Mouse (Mus musculus): ENCODE results near the gene Senp5. TPM values are rescaled to one million over a fixed set of nuclear protein-coding genes. Genes with fewer than 3 reads are reported as not detected.
A peak's percentile ranks its signal among the peaks of the same experiment; 100 is the strongest.
"Not testable (repeated sequence)": the region's sequence is repeated elsewhere in the genome, so short reads cannot be mapped to it uniquely, and the experiment has no call there.

Gene Senp5
- total and polyA plus RNA-seq, 2 experiments from 2014 or later: 6.1 to 16.6 TPM

DNA sequence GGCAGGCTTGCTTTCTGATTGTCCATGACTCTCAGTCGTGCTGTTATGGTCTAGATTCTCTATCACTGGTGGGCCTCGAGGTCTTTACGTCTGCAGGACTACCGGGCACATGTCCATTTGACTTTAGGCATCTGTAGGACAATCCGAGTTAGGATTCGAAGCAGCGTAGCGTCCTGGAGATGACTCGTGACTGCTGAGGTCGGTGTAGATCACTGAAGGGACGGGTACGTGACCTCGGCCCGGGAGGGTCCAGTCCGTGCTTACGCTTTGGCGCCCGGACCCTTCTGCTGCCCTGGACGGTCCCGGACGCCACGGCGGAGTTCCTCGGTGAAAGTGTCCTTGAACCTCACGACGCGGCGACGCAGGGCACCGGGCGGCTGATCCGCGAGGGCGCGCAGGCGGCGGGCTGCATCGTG lies 55.2 kb downstream of the Senp5 start:
- ATAC-seq (ENCODE audit: insufficient read depth, low read depth) (no peak; the same call in 1 of the 2 replicates), DNase-seq (ENCODE audit: low spot score) (peak; percentile 22)
- Histone ChIP-seq H3K27ac (ENCODE audit: low read depth) (peak overlapping the region; percentile 96), H3K4me2 (ENCODE audit: low read depth, low read length) (peak overlapping the region; percentile 98), H3K9me3 (replicated peaks; ENCODE audit: control insufficient read depth, low read length) (no peaks in the 10 kb centered on the region), H3K36me3 (replicated peaks; ENCODE audit: control insufficient read depth, insufficient read depth, low read length) (peaks cover 14% of the 10 kb centered on the region; the same call in 1 of the 2 replicates), H3K4me1 (ENCODE audit: control insufficient read depth, insufficient read depth) (peaks cover 23% of the 10 kb centered on the region), H3K27me3 (ENCODE audit: control insufficient read depth, insufficient read depth, low read length) (no peaks in the 10 kb centered on the region), H3K9ac (replicated peaks; ENCODE audit: low read depth, low read length) (peak overlapping the region; percentile 89), H3K4me3 (ENCODE audit: low read depth, low read length) (peak overlapping the region; percentile 83)
- TF ChIP-seq EP300 (IDR thresholded peaks at IDR 0.05; ENCODE audit: low read depth) (no peak), CTCF (IDR thresholded peaks at IDR 0.05; ENCODE audit: low read depth) (no peak)
- WGBS: under 1% methylated on average over 38 of the region's 38 CpGs

DNA sequence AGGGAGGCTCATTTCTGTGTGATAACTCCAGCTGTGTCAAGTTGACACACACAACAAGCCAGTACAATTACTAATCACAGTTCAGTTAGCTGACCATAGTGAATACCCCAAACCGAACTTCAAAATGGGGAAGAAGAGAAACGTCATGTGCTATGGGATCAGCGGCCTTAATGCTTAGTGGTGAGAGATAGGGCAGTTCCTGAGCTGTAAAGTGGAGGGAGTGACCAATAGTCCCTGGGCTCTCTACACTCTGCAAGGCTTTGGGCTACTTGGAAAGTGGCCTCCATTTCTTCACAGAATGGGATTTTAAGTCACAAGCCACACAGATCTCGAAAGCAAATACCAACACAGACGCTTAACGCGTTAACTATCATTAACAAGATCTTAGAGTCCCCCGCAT lies 55.8 kb downstream of the Senp5 start:
- Histone ChIP-seq H3K9me3 (replicated peaks; ENCODE audit: control insufficient read depth, low read length) (no peaks in the 10 kb centered on the region), H3K4me3 (ENCODE audit: low read depth, low read length) (peak overlapping the region; percentile 83), H3K36me3 (replicated peaks; ENCODE audit: control insufficient read depth, insufficient read depth, low read length) (peaks cover 14% of the 10 kb centered on the region; the same call in 1 of the 2 replicates), H3K4me1 (ENCODE audit: control insufficient read depth, insufficient read depth) (peaks cover 23% of the 10 kb centered on the region), H3K4me2 (ENCODE audit: low read depth, low read length) (peak overlapping the region; percentile 98), H3K27me3 (ENCODE audit: control insufficient read depth, insufficient read depth, low read length) (no peaks in the 10 kb centered on the region), H3K9ac (replicated peaks; ENCODE audit: low read depth, low read length) (peak overlapping the region; percentile 89), H3K27ac (ENCODE audit: low read depth) (peak overlapping the region; percentile 96)
- no peak for TF ChIP-seq EP300 (IDR thresholded peaks at IDR 0.05; ENCODE audit: low read depth)
- TF ChIP-seq CTCF (IDR thresholded peaks at IDR 0.05; ENCODE audit: low read depth): no peak
- ATAC-seq (ENCODE audit: insufficient read depth, low read depth) (no peak), DNase-seq (ENCODE audit: low spot score) (peak; percentile 21)
- 17% methylated on average over 8 of the region's 8 CpGs for WGBS

DNA sequence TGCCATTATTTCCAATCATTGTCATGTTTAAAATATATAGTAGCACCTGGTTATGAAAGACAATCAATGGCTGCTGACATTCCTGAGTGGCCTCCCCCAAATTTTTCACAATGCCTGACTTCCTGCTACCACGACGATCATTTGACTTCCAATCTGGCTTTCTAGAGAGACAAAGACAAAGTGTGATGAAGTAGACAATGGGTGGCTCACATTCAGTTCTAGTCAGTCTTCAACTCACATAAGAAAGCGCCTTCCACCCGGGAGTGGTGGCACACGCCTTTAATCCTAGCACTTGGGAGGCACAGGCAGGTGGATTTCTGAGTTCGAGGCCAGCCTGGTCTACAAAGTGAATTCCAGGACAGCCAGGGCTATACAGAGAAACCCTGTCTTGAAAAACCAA lies 57.1 kb downstream of the Senp5 start:
- WGBS: 81% methylated on average over 6 of the region's 6 CpGs
- Histone ChIP-seq H3K4me2 (ENCODE audit: low read depth, low read length) (peak overlapping the region; percentile 98), H3K4me1 (ENCODE audit: control insufficient read depth, insufficient read depth) (peaks cover 23% of the 10 kb centered on the region)
- ATAC-seq (ENCODE audit: insufficient read depth, low read depth); H3K9me3 ChIP-seq (replicated peaks; ENCODE audit: control insufficient read depth, low read length); H3K4me3 ChIP-seq (ENCODE audit: low read depth, low read length); H3K27me3 ChIP-seq (ENCODE audit: control insufficient read depth, insufficient read depth, low read length); H3K36me3 ChIP-seq (replicated peaks; ENCODE audit: control insufficient read depth, insufficient read depth, low read length); DNase-seq (ENCODE audit: low spot score); H3K9ac ChIP-seq (replicated peaks; ENCODE audit: low read depth, low read length); H3K27ac ChIP-seq (ENCODE audit: low read depth): not testable (repeated sequence)

DNA sequence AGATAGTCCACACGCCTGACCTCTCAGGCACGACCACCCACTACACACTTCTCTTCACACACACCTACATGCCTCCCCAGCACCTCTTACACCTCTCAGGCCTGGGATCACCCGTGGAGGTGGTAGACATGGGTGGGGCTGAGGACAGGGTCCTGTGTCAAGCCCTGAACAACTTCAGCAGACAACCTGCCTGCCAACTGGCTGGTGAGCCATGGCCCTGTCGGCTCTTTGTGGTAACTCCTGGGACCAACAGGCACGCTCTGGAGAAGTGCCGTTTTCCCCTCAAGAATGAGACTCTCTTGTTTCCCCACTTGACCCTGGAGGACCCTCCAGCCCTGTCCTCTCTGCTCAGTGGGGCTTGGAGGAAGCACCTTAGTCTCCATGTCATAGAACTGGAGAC lies 57.7 kb downstream of the Senp5 start:
- H3K4me2 ChIP-seq (ENCODE audit: low read depth, low read length): no peak overlapping the region
- peaks cover 23% of the 10 kb centered on the region for H3K4me1 ChIP-seq (ENCODE audit: control insufficient read depth, insufficient read depth)
- ATAC-seq (ENCODE audit: insufficient read depth, low read depth): no peak
- H3K4me3 ChIP-seq (ENCODE audit: low read depth, low read length): no peak overlapping the region
- TF ChIP-seq EP300 (IDR thresholded peaks at IDR 0.05; ENCODE audit: low read depth) (no peak), CTCF (IDR thresholded peaks at IDR 0.05; ENCODE audit: low read depth) (no peak)
- H3K27me3 ChIP-seq (ENCODE audit: control insufficient read depth, insufficient read depth, low read length): no peaks in the 10 kb centered on the region
- no peaks in the 10 kb centered on the region for H3K36me3 ChIP-seq (replicated peaks; ENCODE audit: control insufficient read depth, insufficient read depth, low read length)
- H3K27ac ChIP-seq (ENCODE audit: low read depth): no peak overlapping the region
- no peak for DNase-seq (ENCODE audit: low spot score)
- no peaks in the 10 kb centered on the region for H3K9me3 ChIP-seq (replicated peaks; ENCODE audit: control insufficient read depth, low read length)
- WGBS: 81% methylated on average over 6 of the region's 6 CpGs
- H3K9ac ChIP-seq (replicated peaks; ENCODE audit: low read depth, low read length): no peak overlapping the region

DNA sequence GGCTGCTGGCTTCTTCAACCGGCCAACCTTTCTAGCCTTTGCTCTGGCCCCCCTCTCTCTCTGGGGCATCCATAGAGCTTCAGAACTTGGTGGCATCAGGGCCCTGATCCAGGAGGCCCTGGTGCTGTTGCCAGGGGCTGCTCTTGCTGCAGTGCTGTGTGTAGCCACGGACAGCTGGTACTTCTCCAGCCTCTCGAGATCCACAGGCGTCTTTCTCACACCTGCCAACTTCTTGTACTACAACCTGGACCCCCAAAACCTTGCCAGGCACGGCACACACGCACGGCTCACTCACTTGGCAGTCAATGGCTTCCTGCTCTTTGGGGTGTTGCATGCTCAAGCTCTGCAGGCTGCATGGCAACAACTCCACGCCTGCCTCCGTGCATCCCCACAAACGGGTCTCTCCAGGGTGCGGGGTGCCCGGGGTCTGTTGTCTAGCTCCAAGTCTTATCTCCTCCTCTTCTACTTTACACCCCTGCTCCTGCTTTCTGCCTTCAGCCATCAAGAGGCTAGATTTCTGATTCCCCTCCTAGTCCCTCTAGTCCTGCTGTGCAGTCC lies 58.3 kb downstream of the Senp5 start:
- Histone ChIP-seq H3K36me3 (replicated peaks; ENCODE audit: control insufficient read depth, insufficient read depth, low read length) (no peaks in the 10 kb centered on the region), H3K27me3 (ENCODE audit: control insufficient read depth, insufficient read depth, low read length) (no peaks in the 10 kb centered on the region), H3K27ac (ENCODE audit: low read depth) (no peak overlapping the region), H3K9ac (replicated peaks; ENCODE audit: low read depth, low read length) (no peak overlapping the region), H3K4me2 (ENCODE audit: low read depth, low read length) (no peak overlapping the region), H3K4me1 (ENCODE audit: control insufficient read depth, insufficient read depth) (peaks cover 23% of the 10 kb centered on the region), H3K4me3 (ENCODE audit: low read depth, low read length) (no peak overlapping the region), H3K9me3 (replicated peaks; ENCODE audit: control insufficient read depth, low read length) (no peaks in the 10 kb centered on the region)
- no peak for TF ChIP-seq CTCF (IDR thresholded peaks at IDR 0.05; ENCODE audit: low read depth)
- no peak for TF ChIP-seq EP300 (IDR thresholded peaks at IDR 0.05; ENCODE audit: low read depth)
- WGBS: 81% methylated on average over 12 of the region's 12 CpGs
- ATAC-seq (ENCODE audit: insufficient read depth, low read depth) (no peak), DNase-seq (ENCODE audit: low spot score) (no peak)

DNA sequence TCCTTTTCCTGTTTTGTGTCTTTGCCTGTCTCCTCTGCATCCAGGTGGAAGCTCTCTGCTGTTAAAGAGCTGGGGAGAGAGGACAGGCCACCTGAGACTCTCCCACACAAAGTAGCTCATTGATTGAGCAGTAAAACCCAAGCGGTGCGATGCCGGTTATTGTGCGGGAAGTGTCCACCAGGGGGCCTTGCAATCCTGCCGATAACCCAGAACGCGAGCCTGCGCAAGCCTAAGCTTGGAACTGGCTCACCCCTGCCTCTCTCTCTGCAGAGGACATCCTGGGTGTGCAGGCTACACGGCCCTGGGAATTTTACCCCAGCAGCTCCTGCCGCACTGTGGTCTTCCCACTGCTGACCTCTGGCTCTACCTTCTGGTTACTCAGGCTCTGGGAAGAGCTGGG lies 59.1 kb downstream of the Senp5 start:
- ATAC-seq (ENCODE audit: insufficient read depth, low read depth): peak; percentile 36; the same call in 1 of the 2 replicates
- Histone ChIP-seq H3K27ac (ENCODE audit: low read depth) (no peak overlapping the region), H3K9ac (replicated peaks; ENCODE audit: low read depth, low read length) (no peak overlapping the region), H3K4me3 (ENCODE audit: low read depth, low read length) (no peak overlapping the region), H3K36me3 (replicated peaks; ENCODE audit: control insufficient read depth, insufficient read depth, low read length) (no peaks in the 10 kb centered on the region), H3K4me2 (ENCODE audit: low read depth, low read length) (no peak overlapping the region), H3K4me1 (ENCODE audit: control insufficient read depth, insufficient read depth) (peaks cover 19% of the 10 kb centered on the region), H3K9me3 (replicated peaks; ENCODE audit: control insufficient read depth, low read length) (no peaks in the 10 kb centered on the region), H3K27me3 (ENCODE audit: control insufficient read depth, insufficient read depth, low read length) (no peaks in the 10 kb centered on the region)
- no peak for TF ChIP-seq EP300 (IDR thresholded peaks at IDR 0.05; ENCODE audit: low read depth)
- TF ChIP-seq CTCF (IDR thresholded peaks at IDR 0.05; ENCODE audit: low read depth): peak; percentile 68
- whole genome bisulfite sequencing: 2% methylated on average over 10 of the region's 10 CpGs
- peak; percentile 76 for DNase-seq (ENCODE audit: low spot score)
